16 mouse cellular contexts compared by ENCODE assay signal in the genomic region with DNA sequence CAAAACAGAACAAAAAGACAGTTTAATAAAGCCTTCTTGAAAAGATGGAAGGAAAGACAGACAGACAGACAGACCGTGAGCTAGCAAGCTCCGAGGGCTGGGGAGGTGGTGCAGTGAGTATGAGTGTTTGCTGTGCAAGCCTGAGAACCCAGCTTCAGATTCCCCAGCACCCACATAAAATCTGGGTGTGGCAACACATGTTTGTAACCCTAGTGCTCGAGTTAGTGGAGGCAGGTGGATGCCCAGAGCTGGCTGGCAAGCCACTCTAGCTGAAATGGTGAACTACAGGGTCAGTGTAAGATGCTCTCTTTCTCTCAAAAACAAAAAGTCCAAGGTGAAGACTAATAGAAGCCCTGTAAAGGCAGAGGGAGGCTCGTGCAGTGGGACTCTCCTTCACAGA.
"Had no signal": no experiment of that assay in that cellular context is flagged by ENCODE, and none has a peak within 500 bp of the region (broad histone marks: within the 10 kb centered on the region; RNA-seq: fewer than 3 reads in every experiment).

No protein-coding gene starts in this region.

- H3K9ac ChIP-seq: neural tube, embryonic 12.5 days; neural tube, embryonic 13.5 days; neural tube, embryonic 15.5 days; stomach, embryonic 15.5 days had no signal

- H3K4me3 ChIP-seq: neural tube, embryonic 12.5 days; neural tube, embryonic 13.5 days; neural tube, embryonic 15.5 days; stomach, embryonic 15.5 days had no signal

- DNase-seq: retina, postnatal 1 day; right cerebral cortex, adult 18-20 months; right cerebral cortex, postnatal 14 days; right cerebral cortex, postnatal 25 days; spleen, adult 18-20 months; thymus, adult 18-20 months; thymus, adult 2 months; thymus, postnatal 14 days; thymus, postnatal 25 days; thymus, postnatal 36 days; thymus, postnatal 4 days had no signal

- H3K27me3 ChIP-seq: neural tube, embryonic 12.5 days; neural tube, embryonic 13.5 days; neural tube, embryonic 15.5 days; stomach, embryonic 15.5 days had no signal

- H3K9me3 ChIP-seq: neural tube, embryonic 12.5 days; neural tube, embryonic 13.5 days; neural tube, embryonic 15.5 days; stomach, embryonic 15.5 days had no signal

- H3K4me2 ChIP-seq: neural tube, embryonic 12.5 days; neural tube, embryonic 13.5 days; neural tube, embryonic 15.5 days; stomach, embryonic 15.5 days had no signal

- H3K36me3 ChIP-seq: neural tube, embryonic 12.5 days; neural tube, embryonic 13.5 days; neural tube, embryonic 15.5 days; stomach, embryonic 15.5 days had no signal

- H3K27ac ChIP-seq: neural tube, embryonic 12.5 days; neural tube, embryonic 13.5 days; neural tube, embryonic 15.5 days; stomach, embryonic 15.5 days; stomach, postnatal 0 days had no signal
